Comparison of ENCODE assay signal across 30 mouse cellular contexts in genomic region chr8:113762101-113762500, GRCm38 (mm10).
DNase-seq lines count a peak whose midpoint lies in the region; ATAC-seq and TF ChIP-seq lines count a peak whose summit lies in the region.
"Had no signal": no experiment of that assay in that cellular context is flagged by ENCODE, and none has a peak within 500 bp of the region (broad histone marks: within the 10 kb centered on the region; RNA-seq: fewer than 3 reads in every experiment).

No protein-coding gene starts in this region.

- no peaks in the 10 kb centered on the region for H3K36me3 ChIP-seq in intestine, embryonic 14.5 days (ENCODE audit: control insufficient read depth, insufficient read depth, low read length)
- no peaks in the 10 kb centered on the region for H3K36me3 ChIP-seq in intestine, embryonic 16.5 days (ENCODE audit: control insufficient read depth, insufficient read depth, low read length)
- no peaks in the 10 kb centered on the region for H3K36me3 ChIP-seq in stomach, embryonic 16.5 days (ENCODE audit: control insufficient read depth, insufficient read depth, low read length)
- H3K36me3 ChIP-seq in stomach, postnatal 0 days (ENCODE audit: control insufficient read depth, insufficient read depth, low read length), result no peaks in the 10 kb centered on the region
- H3K36me3 ChIP-seq: embryonic facial prominence, embryonic 10.5 days; embryonic facial prominence, embryonic 13.5 days; forebrain, embryonic 12.5 days; forebrain, embryonic 15.5 days; G1E; heart, embryonic 12.5 days; heart, embryonic 15.5 days; hindbrain, embryonic 10.5 days; hindbrain, embryonic 13.5 days had no signal

- 33% methylated on average over 6 of the region's 6 CpGs for WGBS in intestine, embryonic 14.5 days
- 45% methylated on average over 6 of the region's 6 CpGs for WGBS in intestine, embryonic 16.5 days
- WGBS in stomach, embryonic 16.5 days, result 42% methylated on average over 6 of the region's 6 CpGs
- WGBS in stomach, postnatal 0 days, result 40% methylated on average over 6 of the region's 6 CpGs

- H3K27ac ChIP-seq in intestine, embryonic 14.5 days (ENCODE audit: low read depth), result no peak overlapping the region
- no peak overlapping the region for H3K27ac ChIP-seq in intestine, embryonic 16.5 days (ENCODE audit: low read length)
- H3K27ac ChIP-seq in stomach, embryonic 16.5 days (ENCODE audit: low read length), result no peak overlapping the region
- no peak overlapping the region for H3K27ac ChIP-seq in stomach, postnatal 0 days (replicated peaks)
- H3K27ac ChIP-seq: embryonic facial prominence, embryonic 10.5 days; embryonic facial prominence, embryonic 13.5 days; forebrain, embryonic 12.5 days; forebrain, embryonic 15.5 days; heart, embryonic 15.5 days; hindbrain, embryonic 10.5 days; hindbrain, embryonic 13.5 days had no signal

- no peaks in the 10 kb centered on the region for H3K9me3 ChIP-seq in intestine, embryonic 14.5 days (ENCODE audit: control insufficient read depth, low read length)
- no peaks in the 10 kb centered on the region for H3K9me3 ChIP-seq in intestine, embryonic 16.5 days (ENCODE audit: control insufficient read depth, low read length)
- no peaks in the 10 kb centered on the region for H3K9me3 ChIP-seq in stomach, embryonic 16.5 days (replicated peaks; ENCODE audit: control insufficient read depth, low read length)
- H3K9me3 ChIP-seq in stomach, postnatal 0 days (ENCODE audit: control insufficient read depth, low read length), result no peaks in the 10 kb centered on the region
- H3K9me3 ChIP-seq: embryonic facial prominence, embryonic 10.5 days; embryonic facial prominence, embryonic 13.5 days; forebrain, embryonic 12.5 days; forebrain, embryonic 15.5 days; heart, embryonic 12.5 days; heart, embryonic 15.5 days; hindbrain, embryonic 10.5 days; hindbrain, embryonic 13.5 days had no signal

- DNase-seq in intestine, embryonic 14.5 days (ENCODE audit: low spot score), result no peak
- DNase-seq in stomach, postnatal 0 days (ENCODE audit: low spot score), result no peak
- peak; percentile 29 for DNase-seq in embryo, embryonic 9.5 days (ENCODE audit: extremely low spot score)
- DNase-seq in adrenal gland, adult 18-20 months (ENCODE audit: low spot score in 2 of 2), result no peak
- DNase-seq in thymus, adult 18-20 months, result no peak
- DNase-seq: adrenal gland, adult 8-10 months; adrenal gland, postnatal 25 days; B cell, adult 2 months; cerebellum, adult 18-20 months; cerebellum, adult 9-11 months; cerebellum, postnatal 25 days; gastrocnemius, postnatal 25 days; heart, adult 18-20 months; heart, postnatal 10 days; heart, postnatal 36 days had no signal

- ATAC-seq in intestine, embryonic 14.5 days (replicated peaks; ENCODE audit: low FRiP score, low TSS enrichment, low read depth), result peak; percentile 60; the same call in 1 of the 2 replicates
- ATAC-seq in intestine, embryonic 16.5 days, result no peak
- ATAC-seq in stomach, embryonic 16.5 days (ENCODE audit: insufficient read depth, low FRiP score), result 0 out of 2 replicates have a peak, but pooled peaks have one; percentile 33
- no peak for ATAC-seq in stomach, postnatal 0 days (ENCODE audit: low FRiP score, low TSS enrichment)
- ATAC-seq: forebrain, embryonic 15.5 days; hindbrain, embryonic 16.5 days; Patski had no signal

- TF ChIP-seq EP300 in stomach, postnatal 0 days (optimal IDR thresholded peaks at IDR 0.05), result no peak

- H3K4me2 ChIP-seq in intestine, embryonic 14.5 days (ENCODE audit: low read length), result no peak overlapping the region
- H3K4me2 ChIP-seq in intestine, embryonic 16.5 days (ENCODE audit: low read depth, low read length), result no peak overlapping the region
- H3K4me2 ChIP-seq in stomach, embryonic 16.5 days (ENCODE audit: low read depth, low read length), result no peak overlapping the region
- no peak overlapping the region for H3K4me2 ChIP-seq in stomach, postnatal 0 days (replicated peaks; ENCODE audit: low read depth)
- H3K4me2 ChIP-seq: embryonic facial prominence, embryonic 13.5 days; forebrain, embryonic 12.5 days; forebrain, embryonic 15.5 days; heart, embryonic 12.5 days; heart, embryonic 15.5 days; hindbrain, embryonic 13.5 days had no signal

- no peak overlapping the region for H3K9ac ChIP-seq in intestine, embryonic 14.5 days (ENCODE audit: low read length)
- H3K9ac ChIP-seq in intestine, embryonic 16.5 days (ENCODE audit: low read depth, low read length), result no peak overlapping the region
- H3K9ac ChIP-seq in stomach, embryonic 16.5 days (ENCODE audit: low read length), result no peak overlapping the region
- no peak overlapping the region for H3K9ac ChIP-seq in stomach, postnatal 0 days (ENCODE audit: low read length)
- H3K9ac ChIP-seq: embryonic facial prominence, embryonic 13.5 days; forebrain, embryonic 12.5 days; forebrain, embryonic 15.5 days; heart, embryonic 12.5 days; heart, embryonic 15.5 days; hindbrain, embryonic 13.5 days had no signal

- H3K27me3 ChIP-seq in intestine, embryonic 14.5 days (replicated peaks; ENCODE audit: control insufficient read depth, insufficient read depth, low read length), result no peaks in the 10 kb centered on the region
- no peaks in the 10 kb centered on the region for H3K27me3 ChIP-seq in intestine, embryonic 16.5 days (replicated peaks; ENCODE audit: control insufficient read depth, insufficient read depth, low read length)
- H3K27me3 ChIP-seq in stomach, embryonic 16.5 days (ENCODE audit: control insufficient read depth, insufficient read depth, low read length), result no peaks in the 10 kb centered on the region
- H3K27me3 ChIP-seq in stomach, postnatal 0 days (ENCODE audit: control insufficient read depth, insufficient read depth, low read length), result no peaks in the 10 kb centered on the region
- H3K27me3 ChIP-seq: CH12.LX; embryonic facial prominence, embryonic 13.5 days; forebrain, embryonic 12.5 days; forebrain, embryonic 15.5 days; heart, embryonic 12.5 days; heart, embryonic 15.5 days; hindbrain, embryonic 13.5 days; Patski had no signal

- TF ChIP-seq CTCF in stomach, postnatal 0 days (IDR thresholded peaks at IDR 0.05; ENCODE audit: low read depth), result no peak

- H3K4me1 ChIP-seq in intestine, embryonic 14.5 days (replicated peaks; ENCODE audit: control insufficient read depth, insufficient read depth, low read length), result peaks cover 23% of the 10 kb centered on the region
- H3K4me1 ChIP-seq in intestine, embryonic 16.5 days (ENCODE audit: control insufficient read depth, insufficient read depth, low read length), result no peaks in the 10 kb centered on the region
- H3K4me1 ChIP-seq in stomach, embryonic 16.5 days (ENCODE audit: control insufficient read depth, insufficient read depth, low read length), result no peaks in the 10 kb centered on the region
- H3K4me1 ChIP-seq in stomach, postnatal 0 days (replicated peaks; ENCODE audit: control insufficient read depth, insufficient read depth), result no peaks in the 10 kb centered on the region
- H3K4me1 ChIP-seq: forebrain, embryonic 12.5 days; forebrain, embryonic 15.5 days; heart, embryonic 12.5 days; heart, embryonic 15.5 days had no signal

- no peak overlapping the region for H3K4me3 ChIP-seq in intestine, embryonic 14.5 days (ENCODE audit: low read depth, low read length)
- no peak overlapping the region for H3K4me3 ChIP-seq in intestine, embryonic 16.5 days (ENCODE audit: low read length)
- H3K4me3 ChIP-seq in stomach, embryonic 16.5 days (replicated peaks; ENCODE audit: low read length), result no peak overlapping the region
- H3K4me3 ChIP-seq in stomach, postnatal 0 days (ENCODE audit: low read depth, low read length), result no peak overlapping the region
- H3K4me3 ChIP-seq: embryonic facial prominence, embryonic 10.5 days; embryonic facial prominence, embryonic 13.5 days; erythroblast, embryonic 14.5 days; forebrain, embryonic 12.5 days; forebrain, embryonic 15.5 days; heart, embryonic 12.5 days; heart, embryonic 15.5 days; hindbrain, embryonic 10.5 days; hindbrain, embryonic 13.5 days had no signal

Comparison
In these comparisons a context has a peak if more than half of its experiments do, and no peak if none do; other contexts are left out.
1. ATAC-seq: peak in intestine, embryonic 14.5 days (single experiment) and stomach, embryonic 16.5 days (single experiment); none in intestine, embryonic 16.5 days (single experiment) and stomach, postnatal 0 days (single experiment).